Mouse (Mus musculus): Measurements from ENCODE around the gene Ccnl1. TPM values are rescaled to one million over a fixed set of nuclear protein-coding genes. Genes with fewer than 3 reads are reported as not detected.

The Ccnl1 gene
- total and polyA plus RNA-seq, 3 experiments: 20.1 to 56.5 TPM; not detected in 1

- Histone ChIP-seq H3K4me1 (ENCODE audit: control insufficient read depth in 1 of 2, insufficient read depth in 2 of 2, low read length in 2 of 2) (peaks cover 6 to 14% of the 10 kb centered on the region in 2 experiments), H3K79me2 (ENCODE audit: control insufficient read depth, insufficient read depth, low read length, poor library complexity) (no peaks in the 10 kb centered on the region), H3K9me3 (replicated peaks; ENCODE audit: insufficient read depth, low read length) (no peaks in the 10 kb centered on the region), H3K36me3 (ENCODE audit: control insufficient read depth in 1 of 2, insufficient read depth in 2 of 2, low read length in 2 of 2) (peaks cover 0 to 6% of the 10 kb centered on the region in 2 experiments; a peak in 2 of 4 replicates), H3K27ac (ENCODE audit: control insufficient read depth, low read depth, low read length) (peak overlapping the region; percentile 22), H3K4me3 (ENCODE audit: control insufficient read depth in 1 of 2, insufficient read depth in 1 of 2, low read depth in 2 of 2, low read length in 2 of 2) (peak overlapping the region; percentile 32 to 41), H3K27me3 (ENCODE audit: control insufficient read depth in 1 of 2, insufficient read depth in 2 of 2, low read length in 2 of 2) (no peaks in the 10 kb centered on the region), H3K9ac (ENCODE audit: control insufficient read depth, low read depth, low read length, poor library complexity, severe bottlenecking) (peak overlapping the region; percentile 64)
- peak; percentile 91 for DNase-seq (ENCODE audit: low read depth, low spot score)
- TF ChIP-seq RCOR1 (IDR thresholded peaks at IDR 0.05; ENCODE audit: low read depth, low read length) (0 out of 2 replicates have a peak, but pooled peaks have one; percentile 6), USF2 (IDR thresholded peaks at IDR 0.05; ENCODE audit: borderline replicate concordance in 1 of 2, insufficient read depth in 1 of 2, low read depth in 1 of 2, low read length in 2 of 2) (peak in 1 of 2 experiments; percentile 43; a peak in 1 of 4 replicates), POLR2AphosphoS2 (IDR thresholded peaks at IDR 0.05; ENCODE audit: low read length) (no peak), NELFE (IDR thresholded peaks at IDR 0.05; ENCODE audit: low read depth, low read length) (no peak), CTCF (IDR thresholded peaks at IDR 0.05 in 2 of 3, conservative IDR thresholded peaks at IDR 0.05 in 1 of 3; ENCODE audit: control insufficient read depth in 1 of 3, insufficient read depth in 1 of 3, low read depth in 2 of 3, low read length in 3 of 3, poor library complexity in 1 of 3, severe bottlenecking in 1 of 3) (peak; percentile 58 to 84 (median 73)), RAD21 (IDR thresholded peaks at IDR 0.05; ENCODE audit: low read depth, low read length) (peak; percentile 75), MXI1 (IDR thresholded peaks at IDR 0.05; ENCODE audit: low read depth, low read length) (peak; percentile 84), ZMIZ1 (IDR thresholded peaks at IDR 0.05; ENCODE audit: low read depth, low read length) (no peak), ELF1 (IDR thresholded peaks at IDR 0.05; ENCODE audit: low read depth, low read length) (no peak), JUND (IDR thresholded peaks at IDR 0.05; ENCODE audit: low read depth, low read length) (0 out of 2 replicates have a peak, but pooled peaks have one; percentile 20), SMC3 (IDR thresholded peaks at IDR 0.05; ENCODE audit: low read depth, low read length) (peak; percentile 68), MEF2A (IDR thresholded peaks at IDR 0.05; ENCODE audit: extremely low read depth, insufficient replicate concordance, low read depth, low read length, poor library complexity, severe bottlenecking) (no peak), TBP (IDR thresholded peaks at IDR 0.05; ENCODE audit: low read depth, low read length) (0 out of 2 replicates have a peak, but pooled peaks have one; percentile 49), MYC (IDR thresholded peaks at IDR 0.05; ENCODE audit: low read depth, low read length) (peak; percentile 97), TAL1 (IDR thresholded peaks at IDR 0.05; ENCODE audit: low read length) (no peak), BHLHE40 (IDR thresholded peaks at IDR 0.05; ENCODE audit: borderline replicate concordance, low read depth, low read length) (peak; percentile 98), GABPA (IDR thresholded peaks at IDR 0.05; ENCODE audit: low read depth, low read length) (no peak), CHD2 (IDR thresholded peaks at IDR 0.05; ENCODE audit: low read length) (no peak), GATA1 (IDR thresholded peaks at IDR 0.05; ENCODE audit: low read depth, low read length) (no peak), ETS1 (IDR thresholded peaks at IDR 0.05; ENCODE audit: low read depth, low read length) (no peak), TCF12 (IDR thresholded peaks at IDR 0.05; ENCODE audit: low read depth, low read length) (no peak), CHD1 (IDR thresholded peaks at IDR 0.05; ENCODE audit: low read depth, low read length) (no peak), ZNF384 (IDR thresholded peaks at IDR 0.05; ENCODE audit: low read depth, low read length) (no peak), SIN3A (IDR thresholded peaks at IDR 0.05; ENCODE audit: low read length) (peak; percentile 67), MYB (IDR thresholded peaks at IDR 0.05; ENCODE audit: low read depth, low read length) (no peak), USF1 (IDR thresholded peaks at IDR 0.05; ENCODE audit: low read depth, low read length) (peak; percentile 87), HCFC1 (IDR thresholded peaks at IDR 0.05; ENCODE audit: low read depth, low read length) (0 out of 2 replicates have a peak, but pooled peaks have one; percentile 19), ZKSCAN1 (IDR thresholded peaks at IDR 0.05; ENCODE audit: low read depth, low read length) (no peak), MAFK (IDR thresholded peaks at IDR 0.05; ENCODE audit: borderline replicate concordance, low read depth, low read length) (no peak), MAZ (IDR thresholded peaks at IDR 0.05; ENCODE audit: low read depth, low read length) (0 out of 2 replicates have a peak, but pooled peaks have one; percentile 60), E2F4 (IDR thresholded peaks at IDR 0.05; ENCODE audit: borderline replicate concordance, low read depth, low read length) (no peak), EP300 (IDR thresholded peaks at IDR 0.05; ENCODE audit: low read depth in 1 of 2, low read length in 2 of 2) (no peak), ZC3H11A (IDR thresholded peaks at IDR 0.05; ENCODE audit: low read depth, low read length) (peak; percentile 51), KAT2A (conservative IDR thresholded peaks at IDR 0.05; ENCODE audit: low read depth, low read length) (no peak), POLR2A (IDR thresholded peaks at IDR 0.05; ENCODE audit: control insufficient read depth in 1 of 2, insufficient read depth in 1 of 2, low read depth in 1 of 2, low read length in 2 of 2, poor library complexity in 1 of 2) (no peak), NRF1 (IDR thresholded peaks at IDR 0.05; ENCODE audit: insufficient read depth, low read depth, low read length, poor library complexity, severe bottlenecking) (no peak)
These were observed 28.0 kb downstream of the Ccnl1 start for GRCm38 (mm10) chr3:65929821-65930633.
